In the genomic region with DNA sequence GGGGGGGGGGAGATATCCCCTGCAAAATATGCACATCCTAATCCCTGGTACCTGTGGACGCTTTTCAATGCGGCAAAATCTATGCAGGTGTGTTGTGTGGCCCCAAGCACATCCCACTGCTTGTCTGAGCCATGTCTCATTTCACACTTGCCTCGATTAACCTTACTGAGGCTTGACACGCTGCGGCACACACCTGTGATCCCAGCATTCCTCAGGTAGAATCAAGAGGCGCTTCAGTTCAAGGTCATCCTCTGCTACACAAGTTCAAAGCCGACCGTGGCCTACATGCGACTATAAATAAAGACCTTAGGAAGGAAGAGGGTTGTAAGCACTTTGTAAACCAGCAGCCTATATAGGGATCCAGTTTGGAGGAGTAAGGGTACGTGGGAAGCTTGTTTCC, we compare ENCODE assay signal across 9 mouse cellular contexts. TPM values are rescaled to one million over a fixed set of nuclear protein-coding genes. Genes with fewer than 3 reads are reported as not detected.
DNase-seq lines count a peak whose midpoint lies in the region; ATAC-seq and TF ChIP-seq lines count a peak whose summit lies in the region.
"Had no signal": no experiment of that assay in that cellular context is flagged by ENCODE, and none has a peak within 500 bp of the region (broad histone marks: within the 10 kb centered on the region; RNA-seq: fewer than 3 reads in every experiment).

No protein-coding gene starts in this region.

- no peak for TF ChIP-seq CTCF in midbrain, postnatal 0 days (IDR thresholded peaks at IDR 0.05)

- H3K27me3 ChIP-seq in heart, embryonic 15.5 days: no peaks in the 10 kb centered on the region
- H3K27me3 ChIP-seq in embryonic facial prominence, embryonic 13.5 days: no peaks in the 10 kb centered on the region
- no peaks in the 10 kb centered on the region for H3K27me3 ChIP-seq in intestine, embryonic 15.5 days (replicated peaks)
- H3K27me3 ChIP-seq in midbrain, postnatal 0 days (ENCODE audit: insufficient read depth, low read length): no peaks in the 10 kb centered on the region

- intact Hi-C loops in heart, postnatal 36 days (cut with DNase I): loop anchor here (5.0 kb wide), 1 partner anchor 140 kb away; a partner anchor contains a TSS

- peak overlapping the region; percentile 67 for H3K4me3 ChIP-seq in heart, embryonic 15.5 days
- H3K4me3 ChIP-seq in embryonic facial prominence, embryonic 13.5 days: peak overlapping the region; percentile 66
- H3K4me3 ChIP-seq in intestine, embryonic 15.5 days (replicated peaks): peak overlapping the region; percentile 68; the same call in 1 of the 2 replicates
- H3K4me3 ChIP-seq in midbrain, postnatal 0 days (ENCODE audit: low read depth, low read length): peak overlapping the region; percentile 77

- 0 out of 2 replicates have a peak, but pooled peaks cover under 1% of the 10 kb centered on the region for H3K36me3 ChIP-seq in heart, embryonic 15.5 days
- peaks cover 11% of the 10 kb centered on the region for H3K36me3 ChIP-seq in embryonic facial prominence, embryonic 13.5 days
- no peaks in the 10 kb centered on the region for H3K36me3 ChIP-seq in intestine, embryonic 15.5 days
- no peaks in the 10 kb centered on the region for H3K36me3 ChIP-seq in midbrain, postnatal 0 days (ENCODE audit: insufficient read depth, low read length)

- 53% methylated on average over 10 of the region's 10 CpGs for WGBS in heart, embryonic 15.5 days
- WGBS in embryonic facial prominence, embryonic 13.5 days: 47% methylated on average over 10 of the region's 10 CpGs
- WGBS in intestine, embryonic 15.5 days: 53% methylated on average over 10 of the region's 10 CpGs
- 72% methylated on average over 10 of the region's 10 CpGs for WGBS in midbrain, postnatal 0 days

- peak overlapping the region; percentile 77; the same call in 1 of the 2 replicates for H3K9ac ChIP-seq in heart, embryonic 15.5 days
- no peak overlapping the region; the same call in 1 of the 2 replicates for H3K9ac ChIP-seq in embryonic facial prominence, embryonic 13.5 days
- no peak overlapping the region for H3K9ac ChIP-seq in intestine, embryonic 15.5 days
- H3K9ac ChIP-seq in midbrain, postnatal 0 days (replicated peaks; ENCODE audit: low read length, poor library complexity, severe bottlenecking): peak overlapping the region; percentile 91; the same call in 1 of the 2 replicates

- no peak for ATAC-seq in heart, embryonic 15.5 days (replicated peaks; ENCODE audit: insufficient number of reproducible peaks, insufficient read depth, low FRiP score, low read depth)
- ATAC-seq in embryonic facial prominence, embryonic 13.5 days (ENCODE audit: insufficient number of reproducible peaks, insufficient read depth, low FRiP score, low TSS enrichment, low read depth): no peak
- no peak for ATAC-seq in intestine, embryonic 15.5 days
- ATAC-seq in midbrain, postnatal 0 days (ENCODE audit: low FRiP score): no peak

- no peaks in the 10 kb centered on the region for H3K9me3 ChIP-seq in heart, embryonic 15.5 days (replicated peaks)
- H3K9me3 ChIP-seq in embryonic facial prominence, embryonic 13.5 days: no peaks in the 10 kb centered on the region
- H3K9me3 ChIP-seq in intestine, embryonic 15.5 days: no peaks in the 10 kb centered on the region
- no peaks in the 10 kb centered on the region for H3K9me3 ChIP-seq in midbrain, postnatal 0 days (ENCODE audit: low read length)
- H3K9me3 ChIP-seq: G1E had no signal

- no peak for DNase-seq in heart, postnatal 36 days
- DNase-seq in midbrain, postnatal 0 days (ENCODE audit: low spot score): no peak
- DNase-seq in frontal cortex, postnatal 25 days (ENCODE audit: low spot score in 2 of 2): no peak
- DNase-seq in ovary, adult 18-20 months (ENCODE audit: low spot score): no peak
- no peak for DNase-seq in lung, postnatal 4 days

- H3K27ac ChIP-seq in heart, embryonic 15.5 days: no peak overlapping the region
- no peak overlapping the region for H3K27ac ChIP-seq in embryonic facial prominence, embryonic 13.5 days
- 0 out of 2 replicates have a peak overlapping the region, but pooled peaks have one; percentile 87 for H3K27ac ChIP-seq in intestine, embryonic 15.5 days
- peak overlapping the region; percentile 91; the same call in 1 of the 2 replicates for H3K27ac ChIP-seq in midbrain, postnatal 0 days (ENCODE audit: low read depth, low read length)

- peak overlapping the region; percentile 90 for H3K4me2 ChIP-seq in heart, embryonic 15.5 days
- peak overlapping the region; percentile 92 for H3K4me2 ChIP-seq in embryonic facial prominence, embryonic 13.5 days
- H3K4me2 ChIP-seq in intestine, embryonic 15.5 days (replicated peaks): peak overlapping the region; percentile 97
- peak overlapping the region; percentile 77 for H3K4me2 ChIP-seq in midbrain, postnatal 0 days (ENCODE audit: low read depth, low read length, poor library complexity, severe bottlenecking)

- peaks cover 19% of the 10 kb centered on the region for H3K4me1 ChIP-seq in heart, embryonic 15.5 days (replicated peaks)
- peaks cover 42% of the 10 kb centered on the region for H3K4me1 ChIP-seq in embryonic facial prominence, embryonic 13.5 days
- peaks cover 24% of the 10 kb centered on the region; the same call in 1 of the 2 replicates for H3K4me1 ChIP-seq in intestine, embryonic 15.5 days (replicated peaks)
- H3K4me1 ChIP-seq in midbrain, postnatal 0 days (ENCODE audit: insufficient read depth, low read length): peaks cover 18% of the 10 kb centered on the region

RNA-seq across cellular contexts. Expression of a gene that starts 0.6 kb away (rescaled TPM):
- polyA plus RNA-seq in heart, embryonic 15.5 days (2015; fragmentation: Nextera tagmentation; extraction: Ambion mirVana): 1.2 and 1.6 TPM in 2 replicates
- total RNA-seq in heart, postnatal 36 days (2021): 1 to 10 TPM in 1 of 2 experiments, under 1 TPM in 1; 0.81 to 1.1 TPM
- 3.5 and 4.4 TPM in 2 replicates for polyA plus RNA-seq in embryonic facial prominence, embryonic 13.5 days (2015; fragmentation: Nextera tagmentation; extraction: Ambion mirVana)
- 2.3 and 2.8 TPM in 2 replicates for polyA plus RNA-seq in intestine, embryonic 15.5 days (2015; fragmentation: Nextera tagmentation; extraction: Ambion mirVana)
- 230 and 261 TPM in 2 replicates for total RNA-seq in midbrain, postnatal 0 days (2014; rRNA removed)
- polyA plus RNA-seq in midbrain, postnatal 0 days (2015; fragmentation: Nextera tagmentation; extraction: Ambion mirVana): 47.0 and 50.1 TPM in 2 replicates

RNA-seq across cellular contexts. Expression of a gene that starts 3.5 kb away (rescaled TPM):
- 130 and 164 TPM in 2 replicates for polyA plus RNA-seq in heart, embryonic 15.5 days (2015; fragmentation: Nextera tagmentation; extraction: Ambion mirVana)
- 100 to 1,000 TPM; 260 to 268 TPM for total RNA-seq in heart, postnatal 36 days (2021)
- 129 and 134 TPM in 2 replicates for polyA plus RNA-seq in embryonic facial prominence, embryonic 13.5 days (2015; fragmentation: Nextera tagmentation; extraction: Ambion mirVana)
- 117 and 118 TPM in 2 replicates for polyA plus RNA-seq in intestine, embryonic 15.5 days (2015; fragmentation: Nextera tagmentation; extraction: Ambion mirVana)
- 188 and 320 TPM in 2 replicates for total RNA-seq in midbrain, postnatal 0 days (2014; rRNA removed)
- 157 and 179 TPM in 2 replicates for polyA plus RNA-seq in midbrain, postnatal 0 days (2015; fragmentation: Nextera tagmentation; extraction: Ambion mirVana)

RNA-seq across cellular contexts. Expression of a gene that starts 36.6 kb away (rescaled TPM):
- 21.1 and 25.5 TPM in 2 replicates for polyA plus RNA-seq in heart, embryonic 15.5 days (2015; fragmentation: Nextera tagmentation; extraction: Ambion mirVana)
- total RNA-seq in heart, postnatal 36 days (2021): 10 to 100 TPM; 10.7 to 12.3 TPM
- 28.4 and 30.6 TPM in 2 replicates for polyA plus RNA-seq in embryonic facial prominence, embryonic 13.5 days (2015; fragmentation: Nextera tagmentation; extraction: Ambion mirVana)
- 22.3 and 22.7 TPM in 2 replicates for polyA plus RNA-seq in intestine, embryonic 15.5 days (2015; fragmentation: Nextera tagmentation; extraction: Ambion mirVana)
- 32.5 and 42.1 TPM in 2 replicates for total RNA-seq in midbrain, postnatal 0 days (2014; rRNA removed)
- polyA plus RNA-seq in midbrain, postnatal 0 days (2015; fragmentation: Nextera tagmentation; extraction: Ambion mirVana): 38.8 and 47.8 TPM in 2 replicates

RNA-seq across cellular contexts. Expression of a gene that starts 45.4 kb away (rescaled TPM):
- polyA plus RNA-seq in heart, embryonic 15.5 days (2015; fragmentation: Nextera tagmentation; extraction: Ambion mirVana): 5.3 and 7.6 TPM in 2 replicates
- total RNA-seq in heart, postnatal 36 days (2021): 10 to 100 TPM; 25.6 to 35.3 TPM
- 14.2 and 14.7 TPM in 2 replicates for polyA plus RNA-seq in embryonic facial prominence, embryonic 13.5 days (2015; fragmentation: Nextera tagmentation; extraction: Ambion mirVana)
- 8.9 and 9.2 TPM in 2 replicates for polyA plus RNA-seq in intestine, embryonic 15.5 days (2015; fragmentation: Nextera tagmentation; extraction: Ambion mirVana)
- total RNA-seq in midbrain, postnatal 0 days (2014; rRNA removed): 40.8 and 46.0 TPM in 2 replicates
- polyA plus RNA-seq in midbrain, postnatal 0 days (2015; fragmentation: Nextera tagmentation; extraction: Ambion mirVana): 16.1 and 17.6 TPM in 2 replicates

RNA-seq across cellular contexts. Expression of a gene that starts 45.5 kb away (rescaled TPM):
- 7.8 and 11.4 TPM in 2 replicates for polyA plus RNA-seq in heart, embryonic 15.5 days (2015; fragmentation: Nextera tagmentation; extraction: Ambion mirVana)
- total RNA-seq in heart, postnatal 36 days (2021): under 1 TPM; 0.36 to 0.49 TPM
- polyA plus RNA-seq in embryonic facial prominence, embryonic 13.5 days (2015; fragmentation: Nextera tagmentation; extraction: Ambion mirVana): 36.1 and 39.7 TPM in 2 replicates
- polyA plus RNA-seq in intestine, embryonic 15.5 days (2015; fragmentation: Nextera tagmentation; extraction: Ambion mirVana): 13.6 and 15.6 TPM in 2 replicates
- 5.8 and 7.7 TPM in 2 replicates for total RNA-seq in midbrain, postnatal 0 days (2014; rRNA removed)
- 9.0 and 9.4 TPM in 2 replicates for polyA plus RNA-seq in midbrain, postnatal 0 days (2015; fragmentation: Nextera tagmentation; extraction: Ambion mirVana)

Comparison
In these comparisons a context has a peak if more than half of its experiments do, and no peak if none do; other contexts are left out.
1. H3K27ac ChIP-seq: peak in intestine, embryonic 15.5 days (single experiment) and midbrain, postnatal 0 days (single experiment); none in heart, embryonic 15.5 days (single experiment) and embryonic facial prominence, embryonic 13.5 days (single experiment).
2. H3K9ac ChIP-seq: peak in heart, embryonic 15.5 days (single experiment) and midbrain, postnatal 0 days (single experiment); none in embryonic facial prominence, embryonic 13.5 days (single experiment) and intestine, embryonic 15.5 days (single experiment).
3. Peak in every context shown above with its lines, with median percentiles within 50 percentile points of each other: H3K4me2 ChIP-seq and H3K4me3 ChIP-seq.